Mouse (Mus musculus) thymus, postnatal 0 days (tissue): ENCODE results near the gene Extl1. TPM values are rescaled to one million over a fixed set of nuclear protein-coding genes. Genes with fewer than 3 reads are reported as not detected.
A peak's percentile ranks its signal among the peaks of the same experiment; 100 is the strongest.

Experiments used
- DNase-seq: peaks from one replicate; pipeline ENCODE4 v3.0.0-alpha.2; 2015; ENCODE audit warnings: low spot score
- polyA plus RNA-seq: library from polyadenylated mRNA; unstranded; fragments of >200 nt; fragmentation: Nextera tagmentation; extraction: Ambion mirVana; gene quantifications from 2 replicates; pipeline ENCODE4 v1.2.1, GENCODE M21; 2015

The Extl1 gene
- polyA plus RNA-seq, 1 experiment from 2014 or later = 2.9 TPM

DNA sequence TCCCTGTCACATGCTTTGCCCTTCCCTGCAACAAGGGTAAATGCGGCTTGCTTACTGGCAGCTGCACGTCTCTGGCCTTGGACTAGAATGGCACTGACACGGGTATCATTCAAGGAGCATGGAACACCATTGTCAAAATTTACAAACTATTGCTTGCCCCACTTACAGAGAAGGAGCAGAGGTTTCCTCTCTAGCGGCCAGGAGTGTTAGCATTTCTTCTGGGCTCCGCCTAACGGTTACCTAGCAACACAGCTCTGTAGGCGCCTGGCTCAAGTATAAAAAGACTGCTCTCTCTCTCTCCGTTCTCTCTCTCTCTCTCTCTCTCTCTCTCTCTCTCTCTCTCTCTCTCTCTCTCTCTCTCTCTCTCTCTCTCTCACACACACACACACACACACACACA lies 8.9 kb upstream of the Extl1 start:
- DNase-seq = peak; percentile 54

DNA sequence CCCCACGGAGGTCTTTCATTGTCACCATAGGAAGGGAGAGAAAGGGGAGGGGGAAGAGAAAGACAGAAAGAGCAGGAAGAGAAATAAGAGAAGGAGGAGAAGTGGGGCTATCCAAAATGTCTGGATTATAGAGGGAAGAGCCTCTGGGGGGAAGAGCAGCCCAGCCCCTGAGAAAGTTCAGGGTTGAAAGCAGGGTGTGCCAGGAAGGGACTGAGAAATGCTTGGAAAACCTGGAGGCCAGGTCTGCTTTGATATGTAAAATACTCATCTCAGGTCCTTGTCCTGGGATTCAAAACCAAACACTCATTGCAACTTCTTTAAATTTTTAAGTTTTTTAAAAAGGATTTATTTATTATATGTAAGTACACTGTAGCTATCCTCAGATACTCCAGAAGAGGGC lies 8.0 kb upstream of the Extl1 start:
- no peak for DNase-seq

DNA sequence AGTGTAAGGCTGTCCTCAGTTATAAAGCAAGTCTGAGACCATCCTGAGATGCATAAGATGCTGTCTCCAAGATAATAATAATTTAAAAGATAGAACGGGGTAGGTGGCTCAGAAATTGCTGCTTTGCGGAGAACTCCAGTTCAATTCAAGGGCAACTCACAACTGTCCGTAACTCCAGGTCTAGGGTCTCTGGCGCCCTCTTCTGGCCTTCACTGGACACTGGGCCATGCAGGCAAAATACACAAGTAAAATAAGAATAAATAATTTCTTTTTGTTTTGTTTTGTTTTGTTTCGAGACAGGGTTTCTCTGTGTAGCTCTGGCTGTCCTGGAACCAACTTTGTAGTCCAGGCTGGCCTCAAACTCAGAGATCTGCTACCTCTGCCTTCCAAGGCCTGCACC lies 4.7 kb upstream of the Extl1 start:
- peak; percentile 71 for DNase-seq

DNA sequence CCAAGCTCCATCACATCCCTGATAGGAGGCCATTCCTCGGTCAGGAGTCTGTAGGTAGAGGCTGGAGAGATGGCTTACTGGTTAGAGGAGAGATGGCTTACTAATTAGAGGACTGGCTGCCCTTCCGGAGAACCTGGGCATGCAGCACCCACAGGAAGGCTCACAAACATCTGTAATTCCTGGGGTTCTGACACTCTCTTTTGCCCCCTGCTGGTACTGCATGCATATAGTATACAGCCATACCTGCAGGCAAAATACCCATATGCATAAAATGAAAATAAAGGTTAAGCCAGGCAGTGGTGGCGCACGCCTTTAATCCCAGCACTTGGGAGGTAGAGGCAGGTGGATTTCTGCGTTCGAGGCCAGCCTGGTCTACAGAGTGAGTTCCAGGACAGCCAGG lies 3.6 kb upstream of the Extl1 start:
- DNase-seq = peak; percentile 54

DNA sequence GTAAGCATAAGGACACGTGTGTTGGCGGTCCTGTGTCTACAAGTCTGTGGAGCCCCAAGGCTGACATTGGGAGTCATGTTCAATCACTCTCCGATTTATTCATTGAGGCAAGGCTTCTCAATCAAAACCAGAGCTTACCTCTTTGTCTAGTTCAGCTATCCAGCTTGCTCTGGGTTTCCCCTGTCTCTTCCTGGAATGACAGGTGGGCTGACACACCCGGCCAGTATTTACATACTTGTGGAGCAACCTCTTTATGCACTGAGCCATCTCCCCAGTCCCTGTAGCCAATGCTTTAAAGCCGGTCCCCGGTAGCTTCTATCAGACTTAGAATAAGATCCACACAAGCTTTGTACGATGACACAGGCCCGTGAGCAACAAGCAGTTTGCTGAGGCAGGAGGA lies 4.1 kb downstream of the Extl1 start:
- DNase-seq = no peak

DNA sequence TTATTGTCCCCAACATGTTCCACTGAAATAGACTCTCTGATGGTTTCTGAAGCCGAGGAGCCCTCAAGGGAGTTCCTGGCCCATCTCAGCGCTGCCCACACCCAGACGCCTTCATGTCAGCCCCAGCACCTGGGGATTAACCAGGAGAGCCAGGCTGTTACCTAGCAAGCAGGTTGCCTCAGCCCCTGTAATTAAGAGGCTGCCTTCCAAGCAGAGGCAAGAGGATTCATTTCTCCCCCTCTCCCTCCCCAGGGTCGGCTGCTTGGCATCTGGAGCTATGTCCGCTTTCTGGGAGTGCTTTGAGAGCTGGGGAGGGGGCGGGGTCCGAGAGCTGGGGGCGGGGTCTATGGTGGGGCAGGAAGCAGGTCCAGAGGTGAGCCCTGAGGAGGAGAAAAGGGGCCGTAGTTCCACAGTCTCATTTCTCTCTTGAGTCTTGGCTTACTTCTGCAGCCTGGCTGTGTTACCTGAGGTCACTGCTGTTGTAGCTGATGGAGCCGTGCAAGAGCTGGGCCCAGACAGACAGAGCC lies 5.5 kb downstream of the Extl1 start:
- DNase-seq = no peak

DNA sequence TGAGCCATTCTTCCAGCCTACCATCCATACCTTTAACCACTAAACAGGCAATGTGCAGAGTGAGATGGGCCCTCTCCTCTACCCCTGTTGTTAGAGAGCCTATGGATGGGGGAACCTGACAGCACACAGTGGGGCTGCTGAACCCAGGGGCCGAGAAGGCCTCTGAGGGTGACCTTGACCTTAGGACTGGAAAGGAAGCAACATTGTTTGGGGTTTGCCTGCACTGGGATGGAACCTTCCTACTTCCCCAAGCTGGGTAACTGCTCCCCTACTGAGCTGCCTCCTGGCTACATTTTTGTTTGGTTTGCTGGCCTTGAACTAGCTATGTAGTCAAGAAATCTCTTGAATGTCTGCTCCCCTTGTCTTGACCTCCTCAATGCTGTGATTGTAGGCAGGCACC lies 9.3 kb downstream of the Extl1 start:
- no peak for DNase-seq

DNA sequence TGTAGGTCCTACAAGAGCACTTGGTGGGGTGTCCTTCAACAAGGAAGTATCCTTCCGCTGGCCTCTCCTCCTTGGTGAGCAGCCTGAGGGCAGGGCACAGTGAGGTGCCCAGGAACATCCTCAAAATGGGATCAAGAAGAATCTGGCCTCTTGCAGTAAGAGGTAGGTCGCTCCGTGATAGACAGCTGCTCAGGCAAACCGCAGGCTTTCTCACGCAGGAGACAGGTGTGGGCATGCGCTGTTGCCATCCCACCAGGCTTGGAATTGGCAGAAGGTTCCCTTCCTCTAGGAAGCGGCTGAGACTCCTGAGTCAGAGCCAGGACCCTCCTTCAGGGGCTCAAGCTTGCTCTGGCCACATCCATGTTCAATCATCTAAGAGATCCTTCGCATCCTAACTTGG lies 10.4 kb downstream of the Extl1 start:
- DNase-seq = no peak

DNA sequence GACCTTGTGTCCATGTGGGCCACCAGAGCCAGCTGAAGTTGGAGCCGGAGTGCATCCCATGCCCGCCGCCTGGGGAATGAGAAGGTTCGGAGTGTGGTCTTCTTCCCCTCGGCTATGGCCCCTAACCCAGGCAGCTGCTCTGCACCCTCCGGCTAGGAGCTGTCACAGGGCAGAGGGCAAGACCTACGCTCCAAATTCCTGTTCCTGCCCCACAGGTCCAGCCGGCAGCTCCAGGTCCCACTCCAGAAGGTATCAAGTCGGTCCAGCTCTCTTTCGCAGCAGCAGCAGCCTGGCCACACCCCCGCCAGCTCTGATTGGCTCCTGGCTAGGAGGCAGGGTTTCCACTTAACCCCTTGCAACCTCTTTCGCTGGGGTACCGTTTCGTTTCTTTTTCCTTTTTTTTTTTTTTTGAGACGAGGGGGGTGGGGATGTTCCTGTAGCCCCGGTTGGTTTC lies 11.3 kb downstream of the Extl1 start:
- DNase-seq = peak; percentile 69

DNA sequence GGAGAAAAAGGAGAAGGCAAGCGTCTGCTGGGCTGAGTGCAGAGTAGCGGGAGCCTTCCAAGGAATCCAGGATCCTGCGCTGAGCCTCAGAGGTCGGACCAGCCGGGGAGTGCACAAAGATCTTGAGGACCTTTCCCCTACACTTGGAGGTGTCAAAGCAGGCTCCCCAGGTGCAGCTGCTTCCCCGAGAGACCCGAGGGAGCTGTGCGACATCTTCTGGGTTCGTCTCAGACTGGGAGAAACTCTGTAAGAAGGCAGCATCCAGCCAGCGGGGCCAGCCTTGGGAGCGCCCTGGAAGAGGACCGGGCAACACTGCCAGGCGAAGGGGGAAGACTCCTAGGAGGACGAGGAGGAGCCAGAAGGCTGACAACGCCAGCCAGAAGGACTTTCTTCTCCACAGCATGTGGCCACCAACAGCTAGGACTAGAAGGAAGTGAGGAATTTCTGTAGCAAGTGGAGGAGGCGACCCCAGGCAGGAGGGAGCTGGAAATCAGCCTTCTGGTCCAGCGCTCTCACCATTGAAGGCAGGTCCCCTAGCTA lies 12.3 kb downstream of the Extl1 start:
- DNase-seq = no peak

DNA sequence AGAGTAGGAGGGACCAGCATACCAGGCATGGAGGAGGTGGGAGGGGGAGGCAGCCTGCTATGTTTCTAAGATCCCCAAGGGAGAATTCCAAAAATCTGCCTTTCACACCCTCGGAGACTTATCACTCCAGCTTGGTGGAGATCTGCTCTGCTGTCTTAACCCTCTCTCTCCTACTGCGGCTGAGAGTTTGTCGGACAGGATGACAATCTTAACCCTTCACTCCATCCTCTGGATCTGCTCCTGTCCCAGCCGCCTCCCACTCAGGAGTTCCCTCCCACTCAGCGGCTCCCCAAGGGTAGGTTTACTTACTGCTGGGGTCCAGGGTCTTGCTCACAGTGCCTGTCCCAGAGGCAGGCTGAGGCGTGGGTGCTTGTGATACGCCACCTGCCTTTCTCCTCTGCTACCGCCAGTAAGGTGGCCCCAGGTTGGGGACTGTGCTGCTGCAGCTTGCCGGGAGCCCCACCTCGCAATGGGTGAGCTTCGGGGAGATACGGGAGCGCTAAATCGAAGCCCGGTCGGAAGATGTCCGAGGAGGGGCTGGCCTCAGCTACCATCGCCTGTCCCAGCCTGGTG lies 12.9 kb downstream of the Extl1 start:
- no peak for DNase-seq

DNA sequence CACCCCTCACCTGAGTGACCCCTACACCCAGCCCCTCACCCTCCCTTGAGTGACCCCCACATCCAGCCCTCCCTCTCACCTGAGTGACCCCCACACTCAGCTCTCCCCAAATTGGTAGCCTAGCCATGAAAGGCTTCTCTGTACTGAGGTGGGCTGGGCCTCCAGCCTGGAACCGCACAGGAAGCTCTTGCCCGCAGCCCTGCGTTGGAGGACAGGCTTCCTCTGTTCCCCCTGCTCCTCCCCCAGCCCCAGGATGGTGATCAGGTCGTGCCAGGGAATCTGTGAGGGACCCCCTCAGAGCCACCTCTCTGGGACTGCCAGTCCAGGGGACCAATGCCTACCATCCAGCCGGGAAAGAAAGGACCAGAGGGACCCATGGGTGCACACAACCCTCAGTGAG lies 18.4 kb downstream of the Extl1 start:
- no peak for DNase-seq

DNA sequence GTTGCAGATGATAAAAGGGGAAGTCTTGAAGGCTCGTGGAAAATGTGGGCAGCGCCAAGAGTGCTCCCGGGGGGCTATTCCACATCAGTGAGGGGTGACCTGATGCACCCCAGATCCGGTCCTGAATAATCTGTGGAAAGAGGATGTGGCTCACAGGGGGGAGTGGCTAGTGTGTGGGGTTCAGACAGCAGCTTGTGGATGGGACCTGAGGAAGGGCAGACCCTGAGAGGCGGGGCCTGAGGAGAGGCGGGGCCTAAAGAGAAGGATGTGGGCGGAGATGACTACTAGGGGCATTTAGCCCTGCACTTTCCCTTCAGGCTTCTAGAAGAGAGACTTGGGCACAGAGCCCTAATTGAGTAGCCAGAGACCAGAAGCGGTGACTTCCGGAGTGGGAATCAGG lies 21.1 kb downstream of the Extl1 start:
- peak; percentile 84 for DNase-seq

DNA sequence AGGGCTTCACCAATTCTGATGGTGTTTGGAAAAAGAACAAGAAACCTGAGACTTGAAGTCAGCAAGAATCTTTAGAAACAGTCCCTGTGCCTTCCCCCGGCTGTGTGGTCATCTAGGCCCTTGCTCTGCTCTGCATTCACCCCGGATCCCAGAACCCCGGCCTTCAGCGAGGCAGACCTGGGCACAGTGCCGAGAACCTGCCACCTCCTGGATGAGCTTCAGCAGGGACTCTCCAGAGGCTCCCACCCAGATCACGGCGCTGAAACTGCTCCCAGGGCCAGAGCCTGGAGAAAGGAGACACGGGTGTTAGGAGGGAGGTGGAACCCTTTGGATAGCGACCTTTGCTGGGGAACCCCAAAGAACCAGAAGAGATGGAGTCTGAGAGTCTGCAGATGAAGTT lies 21.5 kb downstream of the Extl1 start:
- no peak for DNase-seq

DNA sequence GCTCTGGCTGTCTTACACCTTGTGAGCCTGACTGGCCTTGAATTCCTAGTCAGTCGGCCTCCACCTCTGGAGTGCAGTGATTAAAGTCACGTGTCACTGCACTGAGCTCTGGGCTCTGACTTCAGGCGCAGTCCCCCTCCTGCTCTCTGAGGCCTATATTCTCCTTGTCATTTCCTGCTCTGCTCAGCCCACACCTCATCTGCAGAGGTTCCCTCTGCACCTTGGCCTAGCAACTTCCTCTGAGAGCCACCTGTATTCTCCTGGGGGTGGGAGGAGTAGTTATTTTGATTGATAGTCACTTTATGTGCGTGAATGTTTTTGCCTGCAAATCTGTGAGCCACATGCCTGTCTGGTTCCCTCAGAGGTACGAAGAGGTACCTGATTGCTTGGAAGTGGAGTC lies 22.4 kb downstream of the Extl1 start:
- DNase-seq = peak; percentile 55

DNA sequence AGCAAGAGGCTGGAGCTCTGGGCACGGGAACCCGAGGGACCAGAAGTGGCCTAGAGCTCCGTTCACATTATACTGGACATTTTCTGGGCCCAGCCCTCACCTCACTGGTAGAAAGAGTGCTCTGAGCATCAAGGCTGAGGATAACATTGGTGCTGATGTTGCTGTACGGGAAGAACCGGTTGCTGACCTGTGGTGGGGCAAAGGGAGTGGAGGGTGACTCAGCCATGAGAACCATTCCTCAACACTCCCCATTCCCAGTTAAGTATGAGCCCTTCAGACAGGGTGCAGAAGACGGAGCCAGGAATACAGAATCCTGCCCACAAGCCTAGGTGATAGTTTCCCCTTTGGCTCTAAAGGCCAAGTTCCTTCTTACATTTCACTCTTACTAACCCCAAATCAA lies 24.0 kb downstream of the Extl1 start:
- DNase-seq = no peak

DNA sequence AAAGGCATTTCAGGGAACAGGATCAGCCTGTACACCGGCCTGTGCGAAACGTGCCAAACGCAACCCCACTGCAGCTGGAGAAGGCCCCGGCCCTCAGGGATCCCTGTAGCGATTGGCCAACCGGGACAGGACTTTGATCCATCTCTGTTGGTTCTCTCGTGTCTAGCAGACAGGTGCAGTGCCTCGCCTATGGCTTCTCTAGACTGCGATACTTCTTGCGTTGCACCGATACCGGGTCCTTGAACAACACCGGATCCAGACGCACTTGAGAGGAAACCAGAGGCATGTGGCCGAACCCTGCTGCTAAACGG lies 26.2 kb downstream of the Extl1 start:
- DNase-seq = no peak

DNA sequence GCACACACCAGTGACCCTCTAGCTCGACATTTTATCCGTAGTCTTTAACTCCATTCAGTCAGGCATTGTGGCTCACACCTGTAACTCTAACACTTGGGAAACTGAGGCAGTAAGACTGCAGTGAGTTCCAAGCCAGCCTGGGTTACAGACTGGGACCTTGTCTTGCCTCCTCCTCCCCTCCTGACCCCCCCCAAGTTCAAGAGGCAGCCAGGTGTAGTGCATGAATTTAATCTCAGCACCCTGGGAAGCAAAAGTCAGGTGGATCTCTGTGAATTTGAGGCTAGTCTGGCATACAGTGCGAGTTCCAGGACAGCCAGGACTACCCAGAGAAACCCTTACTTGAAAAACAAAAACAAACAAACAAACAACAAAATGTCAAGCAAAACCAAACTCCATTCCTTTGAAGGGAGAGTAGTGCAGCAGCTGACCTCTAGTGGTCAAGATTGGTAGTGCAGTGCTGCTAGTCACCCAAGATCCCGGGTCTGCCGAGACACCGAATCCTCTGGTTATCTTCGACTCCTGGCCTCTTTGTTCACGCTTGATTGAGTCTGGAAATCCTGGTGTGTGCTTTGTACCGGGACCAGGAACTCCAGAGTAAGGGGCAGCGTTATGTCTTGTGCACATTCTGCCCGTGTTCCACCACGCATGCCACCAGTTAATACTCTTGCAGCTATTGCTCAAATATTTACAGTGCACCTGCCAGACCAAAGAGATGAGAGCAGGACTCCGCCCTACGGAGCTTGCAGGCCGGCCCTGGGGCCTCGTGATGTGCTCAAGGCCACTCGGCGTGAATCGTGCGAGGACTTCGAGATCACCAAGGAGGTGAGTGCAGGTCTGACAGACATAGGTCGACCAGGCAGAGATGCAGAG lies 26.8 kb downstream of the Extl1 start:
- peak; percentile 75 for DNase-seq

DNA sequence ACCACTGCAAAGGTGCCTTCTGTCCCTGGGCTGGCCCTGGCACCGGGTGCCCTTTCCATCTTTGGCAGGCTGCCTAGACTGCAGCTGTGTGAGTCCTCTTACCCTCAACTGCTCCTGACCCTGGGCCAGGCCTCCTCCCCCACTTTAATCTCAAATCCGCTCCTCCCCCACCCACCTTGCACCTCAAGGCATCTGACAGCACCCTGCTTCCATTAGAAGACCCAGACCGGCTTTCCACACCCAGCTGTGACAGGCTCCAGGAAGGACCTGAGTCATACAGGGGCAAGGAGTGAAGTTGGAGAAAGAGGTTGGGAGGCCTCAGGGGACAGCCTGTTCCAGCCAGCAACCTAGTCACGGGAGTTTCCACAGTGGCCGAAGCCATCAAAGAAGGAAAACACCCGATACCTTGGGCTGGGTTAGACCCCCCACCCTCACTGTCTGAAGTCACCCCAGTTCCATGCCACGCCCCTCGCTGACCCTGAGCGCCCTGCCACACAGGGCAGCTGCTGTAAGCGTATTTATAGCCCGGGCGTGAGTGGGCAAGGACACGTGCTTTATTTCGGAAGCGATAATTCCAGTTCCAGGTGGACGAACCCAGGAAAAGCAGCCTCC lies 27.7 kb downstream of the Extl1 start:
- DNase-seq = no peak

DNA sequence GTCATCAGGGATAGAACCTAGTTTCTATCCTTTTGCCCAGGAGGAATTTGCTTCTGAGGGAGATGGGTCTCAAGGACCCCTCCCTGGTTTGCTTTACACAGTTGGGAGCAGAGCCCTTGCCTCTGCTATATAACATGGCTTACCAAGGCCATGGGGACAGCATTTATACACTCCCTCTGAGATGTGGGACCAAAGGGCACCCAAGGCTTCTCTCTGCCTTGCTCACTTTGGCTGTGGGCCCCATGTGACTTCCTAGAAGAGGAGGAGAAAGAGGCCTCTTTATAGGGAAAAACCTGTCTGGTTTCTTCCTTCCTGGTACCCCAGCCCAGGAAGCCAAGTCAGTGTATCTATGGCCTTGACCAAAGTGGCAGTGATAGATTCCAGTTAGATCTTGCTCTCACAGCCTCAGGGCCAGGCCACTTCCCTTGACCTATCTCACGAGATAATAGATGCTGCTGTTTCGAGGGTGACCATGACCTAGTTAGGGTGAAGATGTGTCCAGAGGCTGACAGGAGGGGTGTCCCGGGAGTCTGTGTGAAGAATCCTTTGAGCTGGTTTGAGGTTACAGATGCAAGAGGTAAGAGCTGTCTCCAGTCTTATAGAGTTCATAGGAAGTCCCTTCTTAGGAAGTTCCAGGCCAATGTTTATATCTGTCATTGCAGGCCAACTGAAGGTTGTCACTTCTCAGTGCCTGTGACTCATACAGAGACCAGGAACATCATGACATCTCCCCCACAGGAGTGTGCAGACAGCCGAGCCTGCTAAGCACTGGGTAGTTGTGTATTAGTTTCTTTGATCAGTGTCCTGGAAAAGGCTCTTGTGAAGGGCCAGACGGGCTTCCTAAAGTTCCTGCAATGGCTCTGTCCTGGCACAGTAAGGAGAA lies 29.9 kb downstream of the Extl1 start:
- DNase-seq = no peak

DNA sequence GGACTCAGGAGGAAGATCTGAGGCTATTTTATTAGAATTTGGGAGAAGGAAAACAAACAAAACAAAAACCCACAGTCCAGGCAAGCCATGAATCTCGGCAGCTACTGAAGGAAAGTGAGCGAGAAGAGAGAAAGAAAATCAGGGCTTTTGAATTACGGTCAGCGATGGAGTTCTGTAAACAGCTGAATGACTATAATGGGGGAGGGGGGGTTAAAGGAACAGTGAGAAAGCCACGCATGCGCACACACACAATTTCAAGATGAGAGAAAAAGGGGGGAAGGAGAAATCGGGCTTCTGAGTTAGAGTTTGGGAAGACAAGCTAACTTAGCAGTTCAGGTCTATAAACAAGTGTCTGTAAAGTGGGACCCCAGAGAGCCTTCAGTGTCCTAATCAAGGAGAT lies 30.7 kb downstream of the Extl1 start:
- DNase-seq = no peak
